Mouse (Mus musculus) left cerebral cortex, adult 9 months (tissue): ENCODE results near the gene D330020A13Rik.
"Not testable (repeated sequence)": the region's sequence is repeated elsewhere in the genome, so short reads cannot be mapped to it uniquely, and the experiment has no call there.

Experiments
- DNase-seq, 2 experiments: peaks; one replicate each; pipeline ENCODE4 v3.0.0; 2022; ENCODE audit warnings: low spot score in 2 of 2

Gene D330020A13Rik

DNA sequence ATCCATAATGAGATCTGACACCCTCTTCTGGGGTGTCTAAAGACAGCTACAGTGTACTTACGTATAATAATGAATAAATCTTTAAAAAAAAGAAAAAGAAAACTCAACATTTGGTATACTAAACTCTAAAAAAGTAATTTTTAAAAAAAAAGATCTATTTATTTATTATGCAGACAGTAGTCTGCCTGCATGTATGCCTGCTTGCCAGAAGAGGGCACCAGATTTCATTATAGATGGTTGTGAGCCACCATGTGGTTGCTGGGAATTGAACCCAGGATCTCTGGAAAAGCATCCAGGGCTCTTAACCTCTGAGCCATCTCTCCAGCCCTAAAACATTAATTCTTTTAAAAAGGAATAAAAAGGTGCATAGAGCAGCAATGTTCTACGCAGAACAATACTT lies 2.4 kb downstream of the D330020A13Rik start:
- not testable (repeated sequence) for DNase-seq

GRCm38 (mm10) chr6:120301137-120301536 lies 7.0 kb downstream of the D330020A13Rik start:
- peak in 1 of 2 experiments; percentile 60 for DNase-seq

- DNase-seq, result no peak
Measured at GRCm38 (mm10) chr6:120302755-120303316, 8.7 kb downstream of the D330020A13Rik start.

DNA sequence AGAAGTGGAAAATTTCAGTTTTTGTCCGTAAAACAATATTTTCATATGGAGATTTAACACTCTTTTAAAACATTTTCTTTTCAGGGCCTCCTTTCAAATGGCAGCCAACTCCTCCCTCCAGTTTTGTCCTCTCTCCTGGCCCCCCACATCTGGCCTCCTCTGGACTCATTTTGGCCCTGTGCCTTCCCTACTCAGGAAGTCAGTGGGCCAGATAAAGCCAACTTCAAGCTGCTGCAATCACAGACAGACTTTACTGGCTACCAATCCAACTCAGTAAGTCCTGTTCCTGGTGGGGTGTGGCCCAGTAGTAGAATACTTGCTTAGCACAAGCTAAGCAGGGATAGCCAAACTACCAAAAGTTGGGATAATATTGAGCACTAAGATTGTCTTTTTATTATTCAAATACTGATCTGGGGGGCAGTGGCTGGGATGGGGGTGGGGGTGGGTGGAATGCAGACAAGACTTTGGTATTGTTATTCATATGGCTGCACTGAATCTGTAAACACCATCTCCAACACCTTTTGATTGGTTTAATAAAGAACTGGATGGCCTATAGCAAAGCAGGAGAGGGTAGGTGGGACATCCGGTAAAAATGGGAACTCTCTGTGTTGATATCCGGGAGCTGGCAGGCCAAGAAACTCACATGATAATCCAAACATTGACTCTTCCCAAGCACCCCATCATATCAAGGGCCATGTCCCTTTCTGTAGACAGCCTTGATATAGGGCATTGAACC lies 12.9 kb downstream of the D330020A13Rik start:
- DNase-seq, result no peak

DNA sequence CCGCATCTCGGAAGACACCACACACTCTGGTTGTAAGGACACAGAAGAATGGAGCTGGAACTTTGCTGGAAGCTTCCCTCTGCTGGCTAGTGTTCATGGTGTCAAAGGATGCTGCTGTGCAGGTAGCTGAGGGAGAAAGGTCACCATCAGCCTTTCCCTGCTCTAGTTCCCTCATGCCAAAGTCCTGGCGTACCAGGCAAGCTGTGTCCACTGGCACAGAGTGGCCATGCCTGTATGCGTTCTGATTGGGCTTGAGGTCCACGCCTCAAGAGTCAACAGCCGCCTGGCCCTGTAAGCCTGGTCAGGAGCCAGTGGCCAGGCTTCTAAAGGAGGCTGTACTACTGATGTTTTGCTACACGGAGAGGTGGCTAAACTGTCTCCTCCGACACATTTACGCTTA lies 15.2 kb downstream of the D330020A13Rik start:
- DNase-seq, result no peak

GRCm38 (mm10) chr6:120309787-120310186 lies 15.6 kb downstream of the D330020A13Rik start:
- no peak for DNase-seq

GRCm38 (mm10) chr6:120312443-120312842 lies 18.3 kb downstream of the D330020A13Rik start:
- DNase-seq, result no peak

DNA sequence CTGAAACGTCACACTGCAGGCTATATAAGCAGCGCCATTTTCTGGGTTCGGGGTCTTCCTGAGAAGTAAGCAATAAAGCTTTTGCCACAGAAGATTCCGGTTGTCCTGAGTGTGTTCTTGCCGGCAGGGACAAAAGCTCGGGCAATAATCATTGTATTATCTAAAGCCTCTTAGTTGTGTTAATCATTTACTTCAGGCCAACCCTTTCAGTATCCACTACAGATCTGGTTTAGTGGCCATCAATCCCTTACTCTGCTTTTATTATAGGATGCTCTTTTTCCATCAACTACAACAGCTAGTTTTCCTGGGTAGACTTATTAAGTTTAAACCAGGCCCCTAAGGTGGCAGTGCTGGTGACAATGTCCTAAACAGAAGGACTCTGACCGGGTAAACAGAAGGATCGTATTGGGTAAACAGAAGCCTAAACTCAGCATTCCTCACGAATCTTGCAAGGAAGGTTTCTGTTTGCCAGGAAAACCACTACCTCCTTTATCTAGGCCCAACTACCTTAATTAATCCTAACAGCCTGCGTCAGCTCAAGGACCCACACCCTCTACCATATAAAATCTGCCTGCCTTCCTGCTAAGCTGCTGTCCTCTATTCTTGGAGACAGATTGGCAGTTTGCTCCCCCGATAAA lies 24.3 kb downstream of the D330020A13Rik start:
- DNase-seq, result no peak

- no peak for DNase-seq
Measured at GRCm38 (mm10) chr6:120319129-120319528, 25.0 kb downstream of the D330020A13Rik start.

DNA sequence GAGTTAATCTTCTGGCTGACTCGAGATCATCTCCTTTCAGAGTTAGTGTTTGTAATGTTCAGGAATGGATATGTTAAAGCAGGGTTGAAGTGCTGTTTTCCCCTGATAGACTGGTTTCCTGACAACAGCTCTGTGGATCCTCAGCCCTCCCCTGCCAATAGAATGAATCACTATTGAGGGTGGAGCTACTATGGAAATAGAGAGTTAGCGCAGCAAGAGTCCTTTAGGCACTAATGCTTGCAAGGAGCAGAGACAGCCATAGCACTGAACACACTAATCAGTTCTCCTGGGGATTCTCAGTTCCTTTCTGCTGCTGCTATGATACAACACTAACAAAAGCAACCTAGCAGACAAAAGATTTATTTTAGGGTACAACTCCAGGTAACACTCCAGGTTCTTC lies 26.2 kb downstream of the D330020A13Rik start:
- DNase-seq, result no peak

GRCm38 (mm10) chr6:120324295-120324927 lies 30.2 kb downstream of the D330020A13Rik start:
- peak in 1 of 2 experiments; percentile 64 for DNase-seq

DNA sequence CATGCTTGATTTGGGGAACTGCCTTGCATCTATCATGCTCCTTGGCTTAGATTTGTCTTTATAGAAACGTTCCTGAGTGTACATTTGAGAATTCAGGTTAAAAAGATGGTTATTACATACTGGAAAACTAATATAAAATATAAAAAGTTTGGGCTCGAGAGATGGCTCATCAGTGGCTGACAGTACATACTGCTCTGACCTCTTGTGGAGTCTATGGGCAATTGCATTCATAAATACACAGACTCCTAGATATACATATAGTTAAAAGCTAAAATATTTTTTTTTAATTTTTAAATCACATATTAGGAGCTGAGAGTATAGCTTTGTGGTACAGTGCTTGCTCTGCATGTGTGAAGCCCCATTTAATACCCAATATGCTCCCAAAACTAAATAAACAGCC lies 38.2 kb downstream of the D330020A13Rik start:
- DNase-seq, result no peak

DNA sequence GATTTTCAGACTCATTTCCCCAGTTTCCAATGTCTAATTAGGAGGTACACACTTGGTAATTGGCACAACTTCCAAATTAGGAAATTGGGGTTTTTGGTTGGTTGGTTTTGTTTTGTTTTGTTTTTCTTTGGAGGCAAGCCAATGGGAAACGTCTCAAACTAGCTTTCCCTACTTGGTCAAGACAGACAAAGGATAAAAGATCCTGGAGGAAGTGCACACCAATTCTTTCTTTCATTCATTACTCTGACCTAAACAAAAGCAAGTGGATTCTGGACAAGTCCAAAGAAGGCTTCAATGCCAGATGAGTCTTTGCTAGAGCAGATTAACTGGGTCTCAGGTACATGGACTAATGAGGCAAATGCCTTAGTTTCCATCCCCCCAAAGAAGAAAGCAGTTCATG lies 49.8 kb downstream of the D330020A13Rik start:
- no peak for DNase-seq
